8 mouse cellular contexts compared by ENCODE assay signal in the genomic region with DNA sequence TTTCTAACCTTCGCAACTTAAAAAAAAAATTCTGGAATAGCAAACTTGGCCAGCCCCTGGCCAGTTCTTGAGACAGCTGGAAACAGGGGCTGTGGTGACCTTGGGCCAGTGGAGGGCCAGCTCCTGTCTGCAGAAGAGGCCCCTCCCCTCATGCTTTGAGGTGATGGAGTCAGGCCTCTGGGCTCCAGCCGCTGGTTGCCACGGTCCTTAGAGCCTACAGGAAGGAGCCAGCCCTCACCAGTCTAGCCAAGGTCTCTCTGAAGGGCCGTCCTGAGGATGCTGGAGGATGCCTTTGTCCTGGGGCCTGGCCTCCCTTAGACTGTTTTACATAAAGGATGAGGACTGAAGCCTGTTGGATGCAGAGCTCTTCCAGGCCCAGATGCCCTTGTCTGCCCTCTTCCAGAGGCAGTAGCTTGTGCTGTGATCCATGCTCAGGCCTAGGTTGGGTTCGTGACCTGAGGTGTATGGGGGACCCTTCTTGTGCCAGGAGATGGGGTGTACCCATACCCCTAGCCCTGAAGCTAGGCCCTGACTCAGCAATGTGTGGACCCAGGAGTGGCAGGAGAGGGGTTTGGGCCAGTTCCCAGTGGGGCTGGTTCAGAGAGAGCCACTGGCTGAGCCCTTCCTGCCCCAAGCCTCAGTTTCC. TPM values are rescaled to one million over a fixed set of nuclear protein-coding genes. Genes with fewer than 3 reads are reported as not detected.
DNase-seq lines count a peak whose midpoint lies in the region; ATAC-seq and TF ChIP-seq lines count a peak whose summit lies in the region.

No protein-coding gene starts in this region.

- WGBS in kidney, adult 2 months: 32% methylated on average over 5 of the region's 5 CpGs
- 15% methylated on average over 5 of the region's 5 CpGs for WGBS in bone marrow, adult 2 months

- ATAC-seq in granulocyte monocyte progenitor cell, adult 5-6 weeks (replicated peaks; ENCODE audit: poor library complexity, severe bottlenecking): peak; percentile 15; the same call in 1 of the 2 replicates
- ATAC-seq in megakaryocyte, adult 5-6 weeks (ENCODE audit: poor library complexity, severe bottlenecking): peak; percentile 14; the same call in 1 of the 2 replicates

- H3K27me3 ChIP-seq in kidney, adult 2 months (replicated peaks; ENCODE audit: control insufficient read depth, insufficient read depth, low read length): no peaks in the 10 kb centered on the region

- no peaks in the 10 kb centered on the region for H3K36me3 ChIP-seq in kidney, adult 2 months (ENCODE audit: control insufficient read depth, insufficient read depth, low read length)

- TF ChIP-seq CTCF in kidney, adult 2 months (conservative IDR thresholded peaks at IDR 0.05; ENCODE audit: insufficient read depth, insufficient read length, low read depth, low read length): no peak
- no peak for TF ChIP-seq CTCF in bone marrow, adult 2 months (IDR thresholded peaks at IDR 0.05; ENCODE audit: control insufficient read depth, insufficient read depth, low read length)

- peak overlapping the region; percentile 50 for H3K4me3 ChIP-seq in kidney, adult 2 months (ENCODE audit: insufficient read depth, low read depth, low read length)
- H3K4me3 ChIP-seq in bone marrow, adult 2 months (replicated peaks; ENCODE audit: control insufficient read depth, low read depth, low read length): peak overlapping the region; percentile 66

- TF ChIP-seq POLR2A in kidney, adult 2 months (IDR thresholded peaks at IDR 0.05; ENCODE audit: low read depth, low read length): no peak
- no peak for TF ChIP-seq POLR2A in bone marrow, adult 2 months (IDR thresholded peaks at IDR 0.05; ENCODE audit: borderline replicate concordance, control insufficient read depth, low read depth, low read length)

- H3K4me1 ChIP-seq in kidney, adult 2 months (ENCODE audit: control insufficient read depth, insufficient read depth, low read length): no peaks in the 10 kb centered on the region
- peaks cover 1% of the 10 kb centered on the region; the same call in 1 of the 2 replicates for H3K4me1 ChIP-seq in bone marrow, adult 2 months (ENCODE audit: control insufficient read depth, insufficient read depth, low read length)

- H3K27ac ChIP-seq in kidney, adult 2 months (ENCODE audit: insufficient read depth, low read depth, low read length): no peak overlapping the region
- H3K27ac ChIP-seq in bone marrow, adult 2 months (ENCODE audit: control insufficient read depth, insufficient read depth, low read depth, low read length, poor library complexity): no peak overlapping the region

- no peak for DNase-seq in kidney, adult 2 months
- DNase-seq in kidney, postnatal 25 days: no peak
- no peak for DNase-seq in urinary bladder, postnatal 10 days (ENCODE audit: low spot score)
- no peak for DNase-seq in adrenal gland, adult (ENCODE audit: inconsistent age in 2 of 2, low spot score in 1 of 2)
- DNase-seq in spleen, postnatal 14 days (ENCODE audit: low spot score in 2 of 2): no peak

RNA-seq across cellular contexts. Expression of a gene that starts 0.7 kb away (rescaled TPM):
- polyA plus RNA-seq in kidney, adult 2 months (2012; rRNA removed): 12.2 and 14.5 TPM in 2 replicates
- polyA plus RNA-seq in bone marrow, adult 2 months (2011; ENCODE audit: insufficient read depth, insufficient read length, low replicate concordance, missing spikeins): 0.99 and 4.2 TPM in 2 replicates
- 11.1 and 13.9 TPM in 2 replicates for total RNA-seq in granulocyte monocyte progenitor cell, adult 5-6 weeks (2014; fragmentation: Nextera tagmentation)
- 8.3 and 9.3 TPM in 2 replicates for total RNA-seq in granulocyte monocyte progenitor cell, adult 5-6 weeks (2017)
- 0.33 TPM in 1 of 2 replicates, not detected in the other for total RNA-seq in megakaryocyte, adult 5-6 weeks (2015)
- 0.11 and 0.33 TPM in 2 replicates for total RNA-seq in megakaryocyte, adult 5-6 weeks (2017)

RNA-seq across cellular contexts. Expression of a gene that starts 24.7 kb away (rescaled TPM):
- 165 and 192 TPM in 2 replicates for polyA plus RNA-seq in kidney, adult 2 months (2012; rRNA removed)
- 10.6 and 32.5 TPM in 2 replicates for polyA plus RNA-seq in bone marrow, adult 2 months (2011; ENCODE audit: insufficient read depth, insufficient read length, low replicate concordance, missing spikeins)
- total RNA-seq in granulocyte monocyte progenitor cell, adult 5-6 weeks (2014; fragmentation: Nextera tagmentation): 42.4 and 46.7 TPM in 2 replicates
- 50.2 and 55.2 TPM in 2 replicates for total RNA-seq in granulocyte monocyte progenitor cell, adult 5-6 weeks (2017)
- 37.0 and 41.9 TPM in 2 replicates for total RNA-seq in megakaryocyte, adult 5-6 weeks (2015)
- total RNA-seq in megakaryocyte, adult 5-6 weeks (2017): 38.1 and 43.6 TPM in 2 replicates

RNA-seq across cellular contexts. Expression of a gene that starts 42.2 kb away (rescaled TPM):
- polyA plus RNA-seq in kidney, adult 2 months (2012; rRNA removed): 0.34 TPM in 1 of 2 replicates, not detected in the other
- not detected in 2 replicates for polyA plus RNA-seq in bone marrow, adult 2 months (2011; ENCODE audit: insufficient read depth, insufficient read length, low replicate concordance, missing spikeins)
- total RNA-seq in granulocyte monocyte progenitor cell, adult 5-6 weeks (2014; fragmentation: Nextera tagmentation): not detected in 2 replicates
- not detected in 2 replicates for total RNA-seq in granulocyte monocyte progenitor cell, adult 5-6 weeks (2017)
- total RNA-seq in megakaryocyte, adult 5-6 weeks (2015): 0.96 TPM in 1 of 2 replicates, not detected in the other
- total RNA-seq in megakaryocyte, adult 5-6 weeks (2017): not detected in 2 replicates

RNA-seq across cellular contexts. Expression of a gene that starts 42.5 kb away (rescaled TPM):
- not detected in 2 replicates for polyA plus RNA-seq in kidney, adult 2 months (2012; rRNA removed)
- polyA plus RNA-seq in bone marrow, adult 2 months (2011; ENCODE audit: insufficient read depth, insufficient read length, low replicate concordance, missing spikeins): not detected in 2 replicates
- total RNA-seq in granulocyte monocyte progenitor cell, adult 5-6 weeks (2014; fragmentation: Nextera tagmentation): not detected in 2 replicates
- not detected in 2 replicates for total RNA-seq in granulocyte monocyte progenitor cell, adult 5-6 weeks (2017)
- 0.36 TPM in 1 of 2 replicates, not detected in the other for total RNA-seq in megakaryocyte, adult 5-6 weeks (2015)
- total RNA-seq in megakaryocyte, adult 5-6 weeks (2017): not detected in 2 replicates

RNA-seq across cellular contexts. Expression of a gene that starts 49.1 kb away (rescaled TPM):
- polyA plus RNA-seq in kidney, adult 2 months (2012; rRNA removed): 297 and 304 TPM in 2 replicates
- polyA plus RNA-seq in bone marrow, adult 2 months (2011; ENCODE audit: insufficient read depth, insufficient read length, low replicate concordance, missing spikeins): 91.0 and 128 TPM in 2 replicates
- 22.7 and 32.6 TPM in 2 replicates for total RNA-seq in granulocyte monocyte progenitor cell, adult 5-6 weeks (2014; fragmentation: Nextera tagmentation)
- total RNA-seq in granulocyte monocyte progenitor cell, adult 5-6 weeks (2017): 9.6 and 20.4 TPM in 2 replicates
- total RNA-seq in megakaryocyte, adult 5-6 weeks (2015): 1.6 and 3.1 TPM in 2 replicates
- total RNA-seq in megakaryocyte, adult 5-6 weeks (2017): 3.7 and 3.9 TPM in 2 replicates

Comparison
In these comparisons a context has a peak if more than half of its experiments do, and no peak if none do; other contexts are left out.
1. RNA of a gene that starts 0.7 kb away (total RNA-seq): 8.3 to 13.9 TPM in granulocyte monocyte progenitor cell, adult 5-6 weeks; 0.11 to 0.33 TPM in megakaryocyte, adult 5-6 weeks; every median in the first group is over 4 times any median in the second.